Mouse (Mus musculus): ENCODE data around the gene Ifnb1.
A peak's percentile ranks its signal among the peaks of the same experiment; 100 is the strongest.

DNA sequence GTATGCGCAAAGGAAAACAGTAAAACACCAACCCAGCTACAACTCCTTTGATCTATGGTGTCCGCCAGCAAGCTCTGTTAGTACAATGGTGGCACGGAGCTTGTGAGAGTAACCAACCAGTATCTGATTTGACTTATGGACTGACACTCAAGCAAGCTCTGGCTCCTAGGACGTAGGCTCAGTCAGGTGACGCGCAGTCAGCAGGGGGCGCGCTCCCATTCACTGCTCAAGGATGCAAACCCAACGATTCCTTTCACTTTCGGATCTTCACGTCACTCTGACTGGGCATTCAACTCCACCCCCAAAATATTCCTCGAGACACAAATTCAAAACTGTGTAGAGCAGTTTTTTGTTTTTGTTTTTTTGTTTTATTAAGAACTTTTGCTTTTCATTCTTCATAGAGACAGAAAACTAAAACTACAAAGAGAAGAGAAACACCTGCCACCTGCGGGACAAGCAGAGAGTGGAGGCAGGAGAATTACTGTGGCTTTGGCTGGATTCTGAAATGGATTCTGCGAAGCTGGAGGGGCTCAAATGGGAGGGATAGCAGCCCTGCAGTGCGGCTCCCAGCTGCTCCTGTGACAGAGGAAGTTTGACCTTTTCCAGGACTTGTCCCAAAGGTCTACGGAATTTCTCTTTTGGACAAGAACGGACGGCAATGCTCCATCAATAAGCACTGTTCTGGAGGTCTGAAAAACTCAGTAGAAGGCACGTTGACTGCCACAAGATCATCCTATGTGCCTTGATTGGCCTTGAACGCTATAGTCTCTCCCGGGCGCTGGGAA lies 27.8 kb upstream of the Ifnb1 start:
- TF ChIP-seq CTCF (conservative IDR thresholded peaks at IDR 0.05; ENCODE audit: low read length) (peak; percentile 39), POU5F1 (IDR thresholded peaks at IDR 0.05; ENCODE audit: borderline replicate concordance, low read length) (no peak)

Data from E14TG2a.4 (cell line).